Mouse (Mus musculus) intestine, postnatal 0 days (tissue): ENCODE results near the gene 4930404H24Rik. TPM values are rescaled to one million over a fixed set of nuclear protein-coding genes. Genes with fewer than 3 reads are reported as not detected.
A peak's percentile ranks its signal among the peaks of the same experiment; 100 is the strongest.

Experiments
- ATAC-seq: fragments of 200-750 bp; cut with Nextera tagmentation; 2 replicates; pipeline ENCODE4 v1.8.0; 2017; ENCODE audit warnings: mild to moderate bottlenecking, moderate TSS enrichment, moderate library complexity
- H3K27ac ChIP-seq: fragments of 300-500 bp; sonication (generic); 2 replicates; pipeline ENCODE4 v1.5.1; 2014; ENCODE audit warnings: mild to moderate bottlenecking, low read depth, low read length, moderate library complexity
- H3K27me3 ChIP-seq: fragments of 300-500 bp; sonication (generic); replicated peaks from 2 replicates; pipeline ENCODE4 v1.6.1; 2014; ENCODE audit warnings: low read length, mixed read lengths; ENCODE audit not compliant: control insufficient read depth, insufficient read depth
- H3K36me3 ChIP-seq: fragments of 300-500 bp; sonication (generic); 2 replicates; pipeline ENCODE4 v1.6.1; 2014; ENCODE audit warnings: mild to moderate bottlenecking, moderate library complexity; ENCODE audit not compliant: control insufficient read depth, insufficient read depth
- H3K4me1 ChIP-seq: fragments of 300-500 bp; sonication (generic); replicated peaks from 2 replicates; pipeline ENCODE4 v1.6.1; 2014; ENCODE audit warnings: antibody characterized with exemption, low read length, mixed read lengths; ENCODE audit not compliant: control insufficient read depth, insufficient read depth
- H3K4me2 ChIP-seq: fragments of 300-500 bp; sonication (generic); replicated peaks from 2 replicates; pipeline ENCODE4 v1.6.1; 2014; ENCODE audit warnings: low read depth, mild to moderate bottlenecking, moderate library complexity
- H3K4me3 ChIP-seq: fragments of 300-500 bp; sonication (generic); 2 replicates; pipeline ENCODE4 v1.5.1; 2014; ENCODE audit warnings: low read depth, low read length
- H3K9ac ChIP-seq: fragments of 300-500 bp; sonication (generic); 2 replicates; pipeline ENCODE4 v1.6.1; 2014; ENCODE audit warnings: mild to moderate bottlenecking, low read depth, low read length
- H3K9me3 ChIP-seq: fragments of 300-500 bp; sonication (generic); 2 replicates; pipeline ENCODE4 v1.6.1; 2016; ENCODE audit warnings: mixed run types; ENCODE audit not compliant: control insufficient read depth
- CTCF ChIP-seq: sonication (generic); IDR thresholded peaks from 2 replicates; pipeline ENCODE4 v1.5.1; 2016; ENCODE audit warnings: low read depth, mild to moderate bottlenecking, control low read depth, antibody characterized with exemption, moderate library complexity
- WGBS: fragments of 180-500 bp; shearing (Covaris S2); extraction: QIAGEN DNeasy Blood & Tissue Kit; methylation state at CpG from one replicate; pipeline ENCODE4 v1.1.7; 2014; 5-methylcytosine and 5-hydroxymethylcytosine counted together
- polyA plus RNA-seq: library from polyadenylated mRNA; unstranded; fragments of >200 nt; fragmentation: Nextera tagmentation; extraction: Ambion mirVana; gene quantifications from 2 replicates; pipeline ENCODE4 v1.2.1, GENCODE M21; 2015

Gene 4930404H24Rik
- polyA plus RNA-seq, 1 experiment from 2014 or later = not detected

- peak; percentile 25 for ATAC-seq
- Histone ChIP-seq H3K4me1 (peaks cover 12% of the 10 kb centered on the region; the same call in 1 of the 2 replicates), H3K4me3 (no peak overlapping the region), H3K9me3 (no peaks in the 10 kb centered on the region), H3K4me2 (no peak overlapping the region), H3K27ac (peak overlapping the region; percentile 35; the same call in 1 of the 2 replicates), H3K27me3 (no peaks in the 10 kb centered on the region), H3K36me3 (no peaks in the 10 kb centered on the region; the same call in 1 of the 2 replicates), H3K9ac (no peak overlapping the region; the same call in 1 of the 2 replicates)
- 19% methylated on average over 4 of the region's 4 CpGs for WGBS
- TF ChIP-seq CTCF = no peak
Measured at GRCm38 (mm10) chr2:153475114-153476112, 17.2 kb upstream of the 4930404H24Rik start.

GRCm38 (mm10) chr2:153478583-153478982 is 14.0 kb upstream of the 4930404H24Rik start:
- no peak overlapping the region for H3K9ac ChIP-seq
- no peak overlapping the region for H3K4me3 ChIP-seq
- no peaks in the 10 kb centered on the region for H3K9me3 ChIP-seq
- H3K4me2 ChIP-seq = no peak overlapping the region
- peak; percentile 94 for TF ChIP-seq CTCF
- no peak overlapping the region for H3K27ac ChIP-seq
- H3K4me1 ChIP-seq = peaks cover 12% of the 10 kb centered on the region; the same call in 1 of the 2 replicates
- peak; percentile 62; the same call in 1 of the 2 replicates for ATAC-seq
- no peaks in the 10 kb centered on the region for H3K27me3 ChIP-seq
- H3K36me3 ChIP-seq = no peaks in the 10 kb centered on the region; the same call in 1 of the 2 replicates
- 14% methylated on average over 4 of the region's 4 CpGs for WGBS

GRCm38 (mm10) chr2:153479486-153479885 is 13.1 kb upstream of the 4930404H24Rik start:
- WGBS = 96% methylated on average over 1 of the region's 1 CpGs
- no peak overlapping the region for H3K4me2 ChIP-seq
- H3K9me3 ChIP-seq = no peaks in the 10 kb centered on the region
- no peak overlapping the region for H3K27ac ChIP-seq
- H3K27me3 ChIP-seq = no peaks in the 10 kb centered on the region
- H3K9ac ChIP-seq = no peak overlapping the region
- ATAC-seq = no peak
- no peaks in the 10 kb centered on the region; the same call in 1 of the 2 replicates for H3K36me3 ChIP-seq
- TF ChIP-seq CTCF = no peak
- no peak overlapping the region for H3K4me3 ChIP-seq
- peaks cover 12% of the 10 kb centered on the region; the same call in 1 of the 2 replicates for H3K4me1 ChIP-seq

- Histone ChIP-seq H3K27me3 (no peaks in the 10 kb centered on the region), H3K36me3 (no peaks in the 10 kb centered on the region), H3K4me2 (no peak overlapping the region), H3K9me3 (no peaks in the 10 kb centered on the region), H3K27ac (no peak overlapping the region), H3K4me3 (no peak overlapping the region), H3K4me1 (peaks cover 4% of the 10 kb centered on the region; the same call in 1 of the 2 replicates), H3K9ac (no peak overlapping the region)
- no peak for ATAC-seq
- 74% methylated on average over 7 of the region's 7 CpGs for WGBS
- TF ChIP-seq CTCF = no peak
Measured at GRCm38 (mm10) chr2:153481108-153481860, 11.3 kb upstream of the 4930404H24Rik start.

- ATAC-seq = no peak
- Histone ChIP-seq H3K27me3 (no peaks in the 10 kb centered on the region), H3K27ac (no peak overlapping the region), H3K36me3 (no peaks in the 10 kb centered on the region), H3K4me3 (no peak overlapping the region), H3K9me3 (no peaks in the 10 kb centered on the region), H3K4me1 (peaks cover 4% of the 10 kb centered on the region; the same call in 1 of the 2 replicates), H3K4me2 (no peak overlapping the region), H3K9ac (no peak overlapping the region)
- 63% methylated on average over 2 of the region's 2 CpGs for WGBS
- no peak for TF ChIP-seq CTCF
Measured at GRCm38 (mm10) chr2:153481861-153482120, 10.8 kb upstream of the 4930404H24Rik start.
